Comparison of ENCODE assay signal across 29 mouse cellular contexts in the genomic region with DNA sequence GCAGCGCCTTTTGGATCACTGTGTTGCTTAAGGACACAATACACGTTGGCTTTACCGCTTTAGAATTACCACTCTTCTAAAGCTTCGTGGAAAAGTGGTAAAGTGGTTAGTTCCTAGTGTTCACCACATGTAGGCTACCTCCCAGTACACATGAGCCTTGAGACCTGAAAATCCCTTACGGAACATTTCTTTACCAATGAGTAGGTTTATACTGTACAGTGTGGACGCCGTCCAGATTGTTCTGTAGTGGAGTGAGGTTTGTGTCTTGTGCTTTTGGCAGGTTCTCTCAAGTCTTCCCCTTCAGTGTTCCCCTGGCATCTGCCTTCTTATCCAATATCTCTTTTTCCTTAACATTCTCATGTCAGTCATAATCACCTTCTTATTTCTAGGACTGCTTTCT.
"Had no signal": no experiment of that assay in that cellular context is flagged by ENCODE, and none has a peak within 500 bp of the region (broad histone marks: within the 10 kb centered on the region; RNA-seq: fewer than 3 reads in every experiment).

No protein-coding gene starts in this region.

- H3K27me3 ChIP-seq: limb, embryonic 12.5 days; liver, embryonic 12.5 days; liver, embryonic 13.5 days; liver, embryonic 15.5 days; lung, embryonic 15.5 days; megakaryocyte, embryonic 14.5 days; midbrain, embryonic 12.5 days; midbrain, embryonic 13.5 days; midbrain, embryonic 15.5 days had no signal

- H3K27ac ChIP-seq: left cerebral cortex, adult 2 months; limb, embryonic 12.5 days; liver, embryonic 12.5 days; liver, embryonic 13.5 days; liver, embryonic 14.5 days; liver, embryonic 15.5 days; lung, embryonic 15.5 days; macrophage; midbrain, embryonic 10.5 days; midbrain, embryonic 12.5 days; midbrain, embryonic 13.5 days; midbrain, embryonic 15.5 days had no signal

- DNase-seq: left cerebral cortex, postnatal 4 days; liver; liver, embryonic 13.5 days; liver, postnatal 0 days; lung, adult 18-20 months; lung, adult 2 months; lung, embryonic 14.5 days; lung, postnatal 10 days; lung, postnatal 14 days; lung, postnatal 36 days; lung, postnatal 4 days; midbrain, embryonic 14.5 days had no signal

- H3K4me3 ChIP-seq: left cerebral cortex, adult 2 months; limb, embryonic 12.5 days; liver, embryonic 12.5 days; liver, embryonic 13.5 days; liver, embryonic 15.5 days; lung, embryonic 15.5 days; megakaryocyte, embryonic 14.5 days; midbrain, embryonic 10.5 days; midbrain, embryonic 12.5 days; midbrain, embryonic 13.5 days; midbrain, embryonic 15.5 days; myocyte had no signal

- H3K9me3 ChIP-seq: limb, embryonic 12.5 days; liver, embryonic 12.5 days; liver, embryonic 13.5 days; liver, embryonic 15.5 days; lung, embryonic 15.5 days; megakaryocyte, embryonic 14.5 days; midbrain, embryonic 10.5 days; midbrain, embryonic 12.5 days; midbrain, embryonic 13.5 days; midbrain, embryonic 15.5 days had no signal

- ATAC-seq: liver, embryonic 12.5 days; liver, postnatal 0 days; lung, postnatal 0 days; midbrain, embryonic 13.5 days; midbrain, embryonic 15.5 days; midbrain, embryonic 16.5 days had no signal

- H3K4me1 ChIP-seq: liver, embryonic 12.5 days; liver, embryonic 15.5 days; megakaryocyte, embryonic 14.5 days; midbrain, embryonic 13.5 days had no signal

- H3K9ac ChIP-seq: limb, embryonic 12.5 days; liver, embryonic 12.5 days; liver, embryonic 13.5 days; liver, embryonic 14.5 days; liver, embryonic 15.5 days; liver, postnatal 0 days; lung, embryonic 14.5 days; lung, embryonic 15.5 days; midbrain, embryonic 12.5 days; midbrain, embryonic 13.5 days; midbrain, embryonic 15.5 days had no signal

- H3K4me2 ChIP-seq: limb, embryonic 12.5 days; liver, embryonic 11.5 days; liver, embryonic 12.5 days; liver, embryonic 13.5 days; liver, embryonic 15.5 days; lung, embryonic 14.5 days; lung, embryonic 15.5 days; midbrain, embryonic 11.5 days; midbrain, embryonic 12.5 days; midbrain, embryonic 13.5 days; midbrain, embryonic 15.5 days had no signal

- H3K36me3 ChIP-seq: limb, embryonic 12.5 days; liver, embryonic 12.5 days; liver, embryonic 13.5 days; liver, embryonic 15.5 days; lung, embryonic 15.5 days; midbrain, embryonic 10.5 days; midbrain, embryonic 12.5 days; midbrain, embryonic 13.5 days; midbrain, embryonic 15.5 days had no signal
